Mouse (Mus musculus): Measurements from ENCODE around the gene Lss.

Gene Lss

DNA sequence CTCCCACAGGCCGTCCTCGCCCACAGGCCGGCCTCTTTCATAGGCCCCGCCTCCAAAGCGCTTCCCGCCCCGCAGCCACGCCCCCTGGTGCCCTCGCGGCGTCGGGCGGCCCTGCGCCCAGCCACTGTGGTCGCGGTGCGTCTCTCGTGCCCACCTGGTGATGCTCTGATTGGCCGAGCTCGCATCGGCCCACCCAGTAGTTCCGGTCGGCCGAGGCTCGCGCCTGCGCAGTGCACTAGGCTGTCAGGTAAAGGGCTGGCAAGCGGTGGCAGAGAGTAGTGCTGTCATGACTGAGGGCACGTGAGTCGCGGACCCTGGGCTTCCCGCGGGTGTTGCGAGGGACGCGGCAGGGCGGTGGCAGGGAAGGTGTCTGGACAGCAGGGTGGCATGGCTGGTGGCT, at the start of gene Lss:
Gene Lss, plus strand, starts transcription at position 214 of the 400 bp plus-strand sequence.
- peak; percentile 98 for DNase-seq

DNA sequence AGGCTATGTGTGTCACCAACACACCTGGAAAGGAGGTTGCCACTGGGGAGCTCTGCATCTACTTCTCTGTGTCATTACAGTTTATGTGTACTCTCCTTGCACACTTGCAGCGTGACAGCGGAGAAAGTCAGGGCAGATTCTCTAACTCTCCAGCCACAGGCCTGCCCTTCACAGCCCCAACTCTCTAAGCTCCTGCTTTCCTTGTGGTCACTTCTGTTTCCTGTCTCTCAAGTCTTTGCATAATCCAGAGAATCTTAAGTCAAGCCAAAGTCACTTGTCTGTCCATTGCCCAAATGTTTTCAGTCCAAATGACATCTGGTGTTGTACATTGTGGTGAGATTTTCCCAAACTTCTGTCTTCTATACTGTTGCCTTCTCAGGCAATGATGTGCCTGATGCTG, 45.1 kb upstream of the Lss start:
- DNase-seq = no peak

DNA sequence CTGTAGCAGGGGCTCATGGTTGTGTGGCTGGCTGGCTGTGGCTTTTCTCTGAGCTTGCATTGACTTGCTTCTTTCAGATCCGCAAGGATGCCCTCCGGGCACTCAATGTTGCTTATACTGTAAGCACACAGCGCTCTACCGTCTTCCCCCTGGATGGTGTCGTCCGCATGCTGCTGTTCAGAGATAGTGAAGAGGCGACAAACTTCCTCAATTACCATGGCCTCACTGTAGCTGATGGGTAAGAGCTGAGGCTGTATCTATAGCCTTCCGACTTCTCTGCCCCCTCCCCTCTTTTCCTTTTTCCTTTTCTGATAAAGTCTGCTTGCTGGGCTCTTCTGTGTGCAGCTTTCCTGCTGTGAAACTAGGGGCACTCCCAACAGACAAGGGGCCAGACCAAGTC, 43.1 kb upstream of the Lss start:
- no peak for DNase-seq

DNA sequence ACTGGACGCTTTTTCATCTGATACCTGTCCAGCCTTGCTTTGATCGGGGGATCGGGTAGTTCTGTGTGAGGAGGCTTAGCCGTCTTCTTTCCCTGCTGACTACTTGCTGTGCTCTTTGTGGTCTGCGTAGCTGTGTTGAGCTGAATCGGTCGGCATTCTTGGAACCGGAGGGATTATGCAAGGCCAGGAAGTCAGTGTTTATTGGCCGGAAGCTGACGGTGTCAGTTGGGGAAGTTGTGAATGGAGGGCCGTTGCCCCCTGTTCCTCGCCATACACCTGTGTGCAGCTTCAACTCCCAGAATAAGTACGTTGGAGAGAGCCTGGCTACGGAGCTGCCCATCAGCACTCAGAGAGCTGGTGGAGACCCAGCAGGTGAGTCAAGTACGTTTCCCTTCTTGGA, 42.2 kb upstream of the Lss start:
- no peak for DNase-seq

DNA sequence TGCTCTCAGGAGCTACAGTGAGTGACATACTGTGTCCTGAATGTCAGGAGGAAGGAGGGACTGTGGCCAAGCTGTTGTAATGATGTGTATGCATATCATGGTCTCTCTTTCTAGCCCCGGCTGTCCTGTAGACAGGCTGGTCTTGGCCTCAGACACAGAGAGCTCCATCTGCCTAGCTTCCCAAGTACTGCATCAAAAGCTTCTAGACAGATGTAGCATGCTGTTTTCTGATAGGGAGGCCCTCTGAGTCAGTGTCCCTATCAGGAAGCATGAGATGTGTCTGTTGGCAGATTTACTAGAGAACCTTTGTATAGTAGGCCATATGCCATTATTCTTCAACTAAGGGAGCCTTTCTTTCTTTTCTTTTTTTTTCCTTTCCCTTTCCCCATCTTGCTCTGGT, 37.9 kb upstream of the Lss start:
- DNase-seq = no peak

DNA sequence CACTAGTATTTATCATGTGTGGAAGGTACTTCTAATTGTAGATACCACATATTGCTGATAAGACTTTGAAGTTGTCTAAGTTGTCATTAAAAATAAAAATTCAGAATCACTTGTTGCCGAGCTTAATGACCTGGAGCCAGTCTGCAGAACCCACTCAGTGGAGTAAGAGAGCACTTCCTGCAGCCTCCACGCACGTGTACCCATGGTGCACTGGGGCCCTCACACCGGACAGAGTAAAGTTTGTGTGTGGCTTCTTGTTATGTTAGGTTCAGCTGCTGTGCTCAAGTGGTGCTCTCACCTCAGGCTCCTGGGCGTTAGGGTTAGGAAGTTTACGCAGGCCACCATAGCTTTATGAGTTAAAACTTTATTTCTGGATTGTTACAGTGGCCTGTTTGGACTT, 35.9 kb upstream of the Lss start:
- no peak for DNase-seq

DNA sequence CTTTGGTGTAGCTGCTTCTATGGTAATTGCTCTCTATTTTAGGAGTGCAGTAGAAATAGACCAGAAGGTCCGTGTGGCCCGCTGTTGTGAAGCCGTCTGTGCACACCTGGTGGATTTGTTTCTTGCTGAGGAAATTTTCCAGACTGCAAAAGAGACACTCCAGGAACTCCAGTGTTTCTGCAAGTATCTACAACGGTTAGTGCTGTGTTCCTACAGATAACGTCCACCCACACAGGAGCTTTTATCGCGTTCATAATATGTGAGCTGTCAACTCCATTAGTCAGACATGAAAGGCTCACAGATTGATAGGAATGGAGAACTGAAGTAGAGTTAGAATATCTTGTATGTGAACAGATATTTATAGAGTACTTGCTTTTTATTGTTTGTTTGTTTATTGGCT, 35.0 kb upstream of the Lss start:
- no peak for DNase-seq

DNA sequence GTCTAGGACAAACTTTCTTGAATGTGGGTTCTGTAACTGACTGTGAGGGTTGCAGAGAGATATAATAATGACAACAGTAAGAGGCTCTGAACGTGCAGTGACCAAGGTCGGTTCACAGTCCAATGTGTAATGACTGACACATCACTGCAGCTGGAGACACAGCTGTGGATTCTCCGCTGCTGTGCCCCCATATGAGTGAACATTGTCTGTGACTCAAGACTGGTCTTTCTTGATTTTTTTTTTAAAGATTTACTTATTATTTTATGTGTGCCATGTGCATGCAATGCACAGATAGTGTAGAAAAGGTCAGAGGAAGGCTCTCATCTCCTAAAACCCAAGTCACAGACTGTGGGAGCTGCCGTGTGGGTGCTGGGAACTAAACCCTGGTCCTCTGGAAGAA, 33.9 kb upstream of the Lss start:
- DNase-seq = no peak

DNA sequence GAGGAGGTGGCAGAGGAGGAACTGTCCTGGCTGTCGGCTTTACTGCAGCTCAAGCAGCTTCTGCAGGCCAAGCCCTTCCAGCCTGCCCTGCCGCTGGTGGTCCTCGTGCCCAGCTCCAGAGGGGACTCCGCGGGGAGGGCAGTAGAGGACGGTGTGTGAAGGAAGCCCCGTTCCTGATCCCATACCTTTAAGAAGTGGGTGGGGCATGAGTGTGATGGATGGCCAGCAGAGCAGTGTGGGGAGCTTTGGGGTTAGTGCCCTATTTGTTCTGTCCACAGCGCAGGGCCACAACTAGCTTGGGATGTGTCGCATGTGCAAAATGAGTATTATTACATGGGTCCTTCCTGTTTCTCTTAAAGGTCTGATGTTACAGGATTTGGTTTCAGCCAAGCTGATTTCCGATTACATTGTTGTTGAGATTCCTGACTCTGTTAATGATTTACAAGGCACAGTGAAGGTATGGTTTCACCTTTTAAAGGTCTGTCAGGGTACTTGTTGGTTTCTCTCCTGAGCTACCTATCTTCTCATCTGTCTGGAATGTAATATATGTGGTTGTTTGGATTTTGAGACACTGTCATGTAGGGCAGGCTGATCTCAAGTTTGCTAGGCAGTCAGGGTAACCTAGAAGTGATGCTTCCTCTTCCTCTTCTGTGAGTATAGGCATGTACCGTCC, 27.0 kb upstream of the Lss start:
- DNase-seq = no peak

DNA sequence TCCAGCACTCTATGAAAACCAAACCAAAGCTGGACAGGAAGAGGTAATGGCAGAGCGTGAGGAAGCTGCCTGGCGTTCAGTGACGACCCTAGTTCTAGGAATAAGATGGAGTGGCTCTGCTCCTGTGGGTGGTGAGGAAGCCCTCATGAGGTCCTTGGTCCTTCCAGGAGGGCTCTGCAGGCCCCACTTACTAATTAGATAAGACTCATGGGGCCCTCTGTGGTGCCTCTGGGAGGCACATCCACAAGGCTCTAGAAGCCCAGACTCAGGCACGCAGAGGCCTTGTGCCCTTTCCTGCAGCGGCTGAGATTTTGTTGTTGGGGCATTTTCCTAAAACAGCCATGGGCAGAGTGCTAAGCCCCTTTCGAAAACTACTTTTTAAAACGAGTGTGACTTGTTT, 25.5 kb upstream of the Lss start:
- DNase-seq = no peak

DNA sequence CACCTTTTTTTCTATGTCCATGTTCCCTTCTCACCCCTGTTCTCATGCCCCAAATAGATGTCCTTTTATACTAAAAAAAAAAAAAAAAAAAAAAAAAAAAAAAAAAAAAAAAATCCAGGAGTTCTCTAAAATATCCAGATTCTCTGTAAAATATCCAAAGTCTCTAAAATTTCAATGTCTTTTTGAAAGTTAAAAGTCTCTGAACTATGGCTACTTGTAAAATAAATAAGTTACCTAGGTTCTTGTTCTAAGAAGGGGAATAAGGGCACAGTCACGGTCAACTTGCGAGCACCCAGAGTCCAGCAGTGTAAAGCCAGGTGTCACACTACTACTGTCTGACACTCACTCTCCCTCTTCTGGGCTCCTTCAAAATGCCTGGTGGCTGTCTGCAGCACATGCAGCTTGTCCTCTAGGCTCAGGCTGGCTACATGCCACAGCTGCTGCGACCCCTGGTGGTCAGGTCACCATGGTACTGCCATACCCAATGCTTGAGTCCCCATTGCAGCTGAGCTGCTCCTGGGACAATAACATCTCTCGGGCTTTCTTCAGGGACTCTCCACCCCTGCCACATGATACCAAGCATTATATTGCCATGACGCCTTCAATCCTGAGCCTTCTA, 18.3 kb upstream of the Lss start:
- DNase-seq = peak; percentile 29

DNA sequence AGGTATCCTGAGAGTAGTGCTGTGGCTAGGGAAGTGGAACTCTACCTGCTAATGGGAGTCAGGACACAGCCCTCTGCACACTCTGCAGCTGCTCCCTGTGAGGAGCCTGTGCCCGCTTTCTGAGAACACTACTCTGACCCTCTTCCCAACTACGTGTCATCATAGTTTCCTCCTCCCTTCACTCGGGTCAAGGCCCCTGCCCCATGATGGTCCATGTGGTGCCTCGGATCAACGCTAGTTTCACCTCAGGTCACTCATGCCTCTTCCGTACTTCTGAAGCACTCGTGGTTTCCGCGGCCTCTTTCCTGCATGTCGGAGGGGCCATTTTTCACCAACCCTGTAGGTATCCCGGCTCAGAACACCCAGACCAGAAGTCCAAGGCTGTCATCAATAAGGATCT, 466 bp upstream of the Lss start:
- no peak for DNase-seq

DNA sequence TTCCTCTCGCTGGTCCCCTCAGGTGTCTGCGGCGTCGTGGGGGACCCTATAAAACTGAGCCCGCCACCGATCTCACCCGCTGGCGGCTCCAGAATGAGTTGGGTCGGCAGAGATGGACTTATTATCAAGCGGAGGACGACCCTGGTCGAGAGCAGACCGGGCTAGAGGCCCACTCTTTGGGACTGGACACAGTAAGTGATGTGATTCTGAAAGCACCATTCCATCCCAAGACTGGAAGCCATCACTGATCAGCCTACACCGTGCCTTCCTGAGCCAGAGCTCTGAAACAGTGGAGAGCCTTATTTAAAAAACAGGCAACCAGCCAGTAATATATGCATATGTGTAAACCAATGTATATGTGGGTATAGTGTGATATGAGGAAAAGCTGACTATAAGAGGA, 440 bp downstream of the Lss start:
- no peak for DNase-seq

DNA sequence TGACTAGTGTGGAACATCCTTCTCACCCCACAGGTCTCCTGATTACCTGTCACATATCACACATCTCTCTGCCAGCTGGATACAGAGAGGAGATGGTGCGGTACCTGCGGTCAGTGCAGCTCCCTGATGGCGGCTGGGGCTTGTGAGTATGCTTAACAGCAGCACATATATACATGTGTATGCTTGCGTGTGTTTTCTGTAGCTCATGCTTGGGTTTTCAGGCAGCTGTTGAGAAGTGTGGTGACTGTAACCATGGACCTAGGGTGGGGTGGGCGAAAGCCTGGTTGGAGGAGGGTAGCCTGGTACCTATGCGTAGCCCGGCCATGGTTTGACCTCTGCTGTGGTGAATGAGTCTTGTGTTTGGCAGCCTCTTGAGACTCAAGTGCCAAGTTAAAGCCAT, 4.1 kb downstream of the Lss start:
- DNase-seq = no peak

DNA sequence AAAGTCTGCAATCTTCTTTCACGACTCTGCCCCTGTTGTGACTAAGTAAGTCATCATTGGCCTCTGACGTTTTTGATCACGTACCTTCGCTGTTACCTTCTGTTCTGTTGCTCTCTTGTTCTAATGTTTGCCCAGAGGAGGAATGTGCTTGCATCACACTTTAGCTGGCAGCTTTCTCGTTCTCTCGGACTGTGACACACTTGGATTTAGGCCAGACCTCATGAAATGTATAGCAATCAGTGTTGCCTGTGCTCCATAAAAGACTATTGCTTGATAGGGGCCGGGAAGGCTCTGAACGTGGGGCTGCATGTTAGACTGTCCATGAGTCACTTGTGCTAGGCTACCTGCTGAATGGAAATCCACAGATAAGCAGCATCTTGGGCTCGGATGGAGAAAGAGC, 6.2 kb downstream of the Lss start:
- no peak for DNase-seq

DNA sequence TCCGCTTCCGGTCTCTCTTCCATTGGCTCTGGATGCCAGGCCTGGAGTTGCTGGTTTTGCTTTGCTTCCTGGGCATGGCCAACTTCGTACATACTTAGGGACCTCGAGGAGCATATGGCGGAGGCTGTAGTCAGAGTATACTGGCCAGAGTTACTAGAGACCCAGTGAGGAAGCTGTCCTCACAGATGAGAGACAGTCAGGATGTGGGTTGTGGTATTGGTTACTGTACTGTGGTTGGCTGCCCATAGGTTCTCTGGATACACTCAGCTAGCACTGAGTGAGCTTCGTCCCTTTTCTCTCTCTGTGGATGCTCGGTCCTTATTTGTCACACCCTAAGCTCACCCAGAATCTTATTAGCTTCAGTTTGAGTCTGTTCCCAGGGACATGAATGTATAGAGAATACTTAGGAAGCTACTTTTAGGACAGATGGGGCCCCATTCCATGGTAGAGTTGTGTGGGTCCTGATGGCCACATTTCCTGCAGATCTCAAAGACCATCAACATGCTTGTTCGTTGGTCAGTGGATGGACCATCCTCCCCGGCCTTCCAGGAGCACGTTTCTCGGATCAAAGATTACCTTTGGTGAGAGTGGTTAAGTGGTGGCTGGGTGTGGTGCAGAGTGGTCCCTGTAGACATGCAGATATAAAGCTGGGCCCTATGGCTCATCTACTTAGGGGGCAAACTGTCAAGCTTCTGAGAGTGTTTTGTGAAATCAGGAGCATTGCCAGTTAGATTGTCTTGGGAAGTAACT, 10.1 kb downstream of the Lss start:
- no peak for DNase-seq

DNA sequence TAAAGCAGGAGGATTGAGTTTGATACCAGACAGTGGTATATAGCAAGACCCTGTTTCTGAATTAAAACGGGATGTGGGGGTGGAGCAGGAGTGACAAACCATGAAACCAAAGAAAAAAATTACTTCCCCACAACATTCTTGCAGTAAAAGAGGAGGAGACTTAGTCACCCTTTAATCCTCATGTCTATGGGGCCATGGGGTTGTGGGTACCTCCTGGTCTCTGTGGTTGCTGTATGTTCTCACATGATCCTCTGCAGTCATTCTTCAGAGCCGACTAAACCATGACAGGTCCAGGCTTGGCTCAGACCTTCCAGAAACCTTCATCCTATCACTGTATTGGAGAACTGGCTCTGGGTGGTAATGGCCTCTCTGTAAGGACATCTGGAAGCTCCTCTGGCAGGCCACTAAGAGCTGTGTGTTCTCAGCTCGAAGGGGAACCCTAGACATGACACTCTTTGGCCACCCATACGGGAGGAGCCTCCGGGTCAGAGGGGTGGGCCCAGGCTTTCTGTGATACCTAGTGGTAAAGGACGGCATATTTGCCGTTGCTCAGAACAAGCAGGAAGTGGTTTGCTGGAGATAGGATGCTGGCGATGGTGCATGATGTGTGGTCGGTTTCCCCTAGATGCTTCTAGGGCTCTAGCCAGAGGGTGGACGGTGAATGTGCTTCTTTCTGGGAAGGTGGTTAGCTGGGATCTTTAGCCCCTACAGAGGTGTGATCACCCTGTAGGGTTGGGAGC, 11.4 kb downstream of the Lss start:
- DNase-seq = no peak

DNA sequence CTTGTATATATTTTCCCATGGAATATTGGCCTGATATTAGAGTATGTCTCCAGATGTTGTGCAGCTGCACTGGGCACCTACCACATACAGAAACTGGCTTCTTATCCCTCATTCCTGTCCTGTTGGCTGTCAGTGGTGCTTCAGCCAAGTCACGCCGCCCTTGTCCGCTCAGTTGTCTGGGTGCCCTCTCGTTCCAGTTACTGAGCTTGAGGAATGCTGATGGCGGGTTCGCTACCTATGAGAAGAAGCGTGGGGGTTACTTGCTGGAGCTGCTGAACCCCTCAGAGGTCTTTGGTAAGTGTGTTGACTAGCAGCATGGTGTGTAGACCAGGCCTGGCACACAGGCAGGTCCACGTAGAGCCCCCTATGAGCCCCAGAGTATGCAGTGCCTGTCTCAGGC, 15.2 kb downstream of the Lss start:
- DNase-seq = no peak

DNA sequence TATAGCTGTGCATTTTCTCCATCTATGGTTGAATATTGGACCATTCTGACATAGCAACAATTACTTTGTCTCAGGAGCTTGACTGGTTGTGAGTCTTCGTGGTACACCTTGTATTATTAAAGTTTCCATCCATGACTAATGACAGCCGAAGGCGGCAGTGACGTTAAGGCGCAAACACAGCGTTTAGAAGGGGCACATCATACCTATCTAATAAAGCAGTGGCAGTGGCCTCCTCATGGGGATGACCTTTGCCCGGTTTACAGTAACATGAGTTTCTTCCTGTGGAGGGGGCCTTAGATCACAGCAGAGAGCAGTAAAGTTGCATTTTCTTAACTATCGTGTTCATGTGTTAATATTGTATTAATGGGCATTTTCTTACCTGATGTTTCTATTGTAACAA, 16.8 kb downstream of the Lss start:
- DNase-seq = no peak

DNA sequence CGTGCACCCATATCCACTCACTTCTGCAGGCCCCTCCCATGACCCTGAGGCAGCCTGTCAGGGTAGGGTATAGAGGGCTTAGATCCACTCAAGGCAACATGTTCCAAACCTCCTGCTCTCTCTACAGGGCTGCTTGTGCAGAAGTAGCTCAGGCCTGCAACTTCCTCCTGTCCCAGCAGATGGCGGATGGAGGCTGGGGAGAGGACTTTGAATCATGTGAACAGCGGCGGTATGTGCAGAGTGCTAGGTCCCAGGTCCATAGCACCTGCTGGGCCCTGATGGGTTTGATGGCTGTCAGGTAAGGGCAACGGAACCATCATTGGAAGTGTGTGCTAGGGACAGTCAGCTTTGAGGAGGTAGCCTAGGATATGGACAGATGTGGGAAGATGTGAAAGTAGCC, 19.1 kb downstream of the Lss start:
- DNase-seq = no peak

DNA sequence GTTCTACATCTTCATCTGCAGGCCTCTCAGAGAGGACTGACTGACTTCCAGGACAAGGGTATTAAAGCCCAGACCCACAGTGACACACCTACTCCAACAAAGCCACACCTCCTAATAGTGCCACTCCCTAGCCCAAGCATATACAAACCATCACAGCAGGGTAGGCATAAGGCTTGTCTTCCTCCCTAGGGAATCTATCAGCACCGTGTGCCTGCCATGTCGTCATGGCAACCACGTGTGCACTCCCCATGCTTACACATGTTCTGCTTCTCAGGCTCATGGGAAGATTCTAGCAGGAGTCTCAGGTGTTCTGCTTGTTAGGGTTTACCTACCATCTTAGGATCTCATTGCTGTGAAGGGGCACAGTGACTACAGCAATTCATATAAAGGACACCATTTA, 20.2 kb downstream of the Lss start:
- no peak for DNase-seq

DNA sequence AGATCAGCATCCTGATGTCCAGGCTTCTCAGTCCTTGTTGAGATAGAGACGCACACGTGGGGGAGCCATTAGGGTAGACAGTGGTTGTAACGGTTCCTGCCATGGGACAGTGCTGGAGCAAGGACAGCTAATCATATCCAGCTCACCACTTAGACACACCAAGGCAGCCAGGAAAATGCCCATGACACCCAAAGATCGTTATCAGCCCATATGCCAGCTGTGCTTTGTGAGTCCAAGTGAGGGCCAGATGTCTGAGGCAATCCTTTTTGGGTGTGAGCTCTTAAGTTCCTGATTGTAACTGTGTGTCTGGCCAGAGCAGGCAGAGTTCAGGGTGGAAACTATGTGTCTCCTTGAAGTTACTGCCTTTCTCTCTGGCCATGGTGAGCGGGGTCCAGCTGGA, 22.7 kb downstream of the Lss start:
- DNase-seq = no peak

DNA sequence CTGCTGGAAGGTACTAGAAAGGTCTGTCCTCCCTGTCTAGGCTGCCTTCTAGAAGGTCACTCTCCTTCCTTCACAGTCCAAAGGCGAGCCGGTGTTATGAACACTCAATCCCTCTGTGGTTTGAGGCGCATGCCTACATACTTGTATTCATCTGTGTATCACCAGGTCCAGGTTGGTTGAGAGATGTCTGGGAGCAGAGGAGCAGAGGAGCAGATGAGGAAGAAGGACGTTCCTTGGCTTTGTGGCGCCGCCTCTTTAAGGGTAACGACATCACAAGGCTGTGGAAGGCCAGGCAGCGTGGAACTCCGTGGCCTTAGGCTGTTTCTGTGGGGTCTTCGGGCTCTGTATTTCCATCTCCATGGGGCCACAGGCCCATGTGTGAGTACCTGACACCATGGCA, 30.6 kb downstream of the Lss start, which contains the start of gene Spatc1l:
Gene Spatc1l, plus strand, starts transcription at position 301 of the 400 bp plus-strand sequence.
- no peak for DNase-seq

All from cerebellum, adult 9-10 months (tissue).